Mouse (Mus musculus): ENCODE measurements at regions not wholly inside any gene's neighbourhood (a gene's known extent, or its start where the extent isn't known, plus 50 kb on each side); places are given as distances from the start of the nearest gene placed in this dataset.

GRCm38 (mm10) chr1:186572651-186573050 is 133.1 kb downstream of the Tgfb2 start:
- Histone ChIP-seq H3K9me3 (no peaks in the 10 kb centered on the region), H3K4me1 (peaks cover 12% of the 10 kb centered on the region; the same call in 1 of the 2 replicates), H3K36me3 (replicated peaks) (no peaks in the 10 kb centered on the region), H3K27me3 (ENCODE audit: poor library complexity, severe bottlenecking) (no peaks in the 10 kb centered on the region), H3K27ac (no peak overlapping the region), H3K4me3 (no peak overlapping the region)
- no peak for DNase-seq (ENCODE audit: extremely low spot score, low spot score)
- WGBS = 89% methylated on average over 8 of the region's 8 CpGs

GRCm38 (mm10) chr1:186572092-186572491 is 133.7 kb downstream of the Tgfb2 start:
- H3K36me3 ChIP-seq (replicated peaks) = no peaks in the 10 kb centered on the region
- peaks cover 17% of the 10 kb centered on the region for H3K4me1 ChIP-seq
- no peak for DNase-seq (ENCODE audit: extremely low spot score, low spot score)
- no peaks in the 10 kb centered on the region for H3K27me3 ChIP-seq (ENCODE audit: poor library complexity, severe bottlenecking)
- H3K4me3 ChIP-seq = no peak overlapping the region
- no peaks in the 10 kb centered on the region for H3K9me3 ChIP-seq
- WGBS = 79% methylated on average over 4 of the region's 4 CpGs
- H3K27ac ChIP-seq = no peak overlapping the region

- WGBS = 89% methylated on average over 4 of the region's 4 CpGs
- Histone ChIP-seq H3K9me3 (no peaks in the 10 kb centered on the region), H3K27me3 (ENCODE audit: poor library complexity, severe bottlenecking) (0 out of 2 replicates have a peak, but pooled peaks cover 4% of the 10 kb centered on the region), H3K4me1 (peaks cover 25% of the 10 kb centered on the region), H3K4me3 (no peak overlapping the region), H3K36me3 (replicated peaks) (no peaks in the 10 kb centered on the region), H3K27ac (no peak overlapping the region)
- DNase-seq (ENCODE audit: extremely low spot score, low spot score) = no peak
These were observed 137.3 kb downstream of the Tgfb2 start for GRCm38 (mm10) chr1:186568496-186568895.

- no peaks in the 10 kb centered on the region for H3K9me3 ChIP-seq
- DNase-seq (ENCODE audit: extremely low spot score, low spot score) = no peak
- peaks cover 25% of the 10 kb centered on the region for H3K4me1 ChIP-seq
- WGBS = 78% methylated on average over 6 of the region's 6 CpGs
- H3K36me3 ChIP-seq (replicated peaks) = no peaks in the 10 kb centered on the region
- 0 out of 2 replicates have a peak, but pooled peaks cover 4% of the 10 kb centered on the region for H3K27me3 ChIP-seq (ENCODE audit: poor library complexity, severe bottlenecking)
- no peak overlapping the region for H3K4me3 ChIP-seq
- H3K27ac ChIP-seq = no peak overlapping the region
These were observed 137.7 kb downstream of the Tgfb2 start for GRCm38 (mm10) chr1:186568076-186568475.

- WGBS = 17% methylated on average over 15 of the region's 15 CpGs
- Histone ChIP-seq H3K27ac (no peak overlapping the region), H3K4me3 (no peak overlapping the region), H3K4me1 (peaks cover 25% of the 10 kb centered on the region), H3K27me3 (ENCODE audit: poor library complexity, severe bottlenecking) (0 out of 2 replicates have a peak, but pooled peaks cover 4% of the 10 kb centered on the region), H3K9me3 (no peaks in the 10 kb centered on the region), H3K36me3 (replicated peaks) (no peaks in the 10 kb centered on the region)
- DNase-seq (ENCODE audit: extremely low spot score, low spot score) = no peak
These were observed 138.5 kb downstream of the Tgfb2 start for GRCm38 (mm10) chr1:186567136-186567826.

GRCm38 (mm10) chr1:186562027-186562426 is 143.8 kb downstream of the Tgfb2 start:
- H3K9me3 ChIP-seq = no peaks in the 10 kb centered on the region
- H3K27ac ChIP-seq = no peak overlapping the region
- 0 out of 2 replicates have a peak, but pooled peaks cover 4% of the 10 kb centered on the region for H3K27me3 ChIP-seq (ENCODE audit: poor library complexity, severe bottlenecking)
- H3K4me3 ChIP-seq = no peak overlapping the region
- WGBS = 73% methylated on average over 3 of the region's 3 CpGs
- no peaks in the 10 kb centered on the region for H3K36me3 ChIP-seq (replicated peaks)
- no peak for DNase-seq (ENCODE audit: extremely low spot score, low spot score)
- peaks cover 16% of the 10 kb centered on the region for H3K4me1 ChIP-seq

- no peak for DNase-seq (ENCODE audit: extremely low spot score, low spot score)
- H3K4me1 ChIP-seq = no peaks in the 10 kb centered on the region
- no peaks in the 10 kb centered on the region for H3K27me3 ChIP-seq (ENCODE audit: poor library complexity, severe bottlenecking)
- H3K9me3 ChIP-seq = no peaks in the 10 kb centered on the region
- WGBS = 65% methylated on average over 6 of the region's 6 CpGs
- no peak overlapping the region for H3K27ac ChIP-seq
- H3K4me3 ChIP-seq = no peak overlapping the region
- H3K36me3 ChIP-seq (replicated peaks) = no peaks in the 10 kb centered on the region
These were observed 150.3 kb downstream of the Tgfb2 start for GRCm38 (mm10) chr1:186555441-186555975.

GRCm38 (mm10) chr1:186554520-186555010 is 151.2 kb downstream of the Tgfb2 start:
- Histone ChIP-seq H3K36me3 (replicated peaks) (no peaks in the 10 kb centered on the region), H3K27ac (no peak overlapping the region), H3K9me3 (no peaks in the 10 kb centered on the region), H3K4me3 (no peak overlapping the region), H3K4me1 (no peaks in the 10 kb centered on the region), H3K27me3 (ENCODE audit: poor library complexity, severe bottlenecking) (no peaks in the 10 kb centered on the region)
- DNase-seq (ENCODE audit: extremely low spot score, low spot score) = no peak
- WGBS = 85% methylated on average over 7 of the region's 7 CpGs

GRCm38 (mm10) chr1:186552689-186553088 is 153.1 kb downstream of the Tgfb2 start:
- DNase-seq (ENCODE audit: extremely low spot score, low spot score) = no peak
- no peaks in the 10 kb centered on the region for H3K9me3 ChIP-seq
- H3K27me3 ChIP-seq (ENCODE audit: poor library complexity, severe bottlenecking) = no peaks in the 10 kb centered on the region
- H3K27ac ChIP-seq = no peak overlapping the region
- WGBS = 90% methylated on average over 7 of the region's 7 CpGs
- H3K4me3 ChIP-seq = no peak overlapping the region
- H3K36me3 ChIP-seq (replicated peaks) = no peaks in the 10 kb centered on the region
- no peaks in the 10 kb centered on the region for H3K4me1 ChIP-seq

GRCm38 (mm10) chr1:186550265-186550885 is 155.4 kb downstream of the Tgfb2 start:
- H3K36me3 ChIP-seq (replicated peaks) = no peaks in the 10 kb centered on the region
- no peak for DNase-seq (ENCODE audit: extremely low spot score, low spot score)
- 87% methylated on average over 7 of the region's 7 CpGs for WGBS

GRCm38 (mm10) chr1:186549207-186549606 is 156.6 kb downstream of the Tgfb2 start:
- no peak for DNase-seq (ENCODE audit: extremely low spot score, low spot score)
- WGBS = 92% methylated on average over 12 of the region's 12 CpGs
- no peaks in the 10 kb centered on the region for H3K36me3 ChIP-seq (replicated peaks)

More at GRCm38 (mm10) chr1:186550265-186550885, 155.4 kb downstream of the Tgfb2 start:
- Histone ChIP-seq H3K4me3 (no peak overlapping the region), H3K9me3 (no peaks in the 10 kb centered on the region), H3K27ac (no peak overlapping the region), H3K4me1 (peaks cover 7% of the 10 kb centered on the region; the same call in 1 of the 2 replicates), H3K27me3 (ENCODE audit: poor library complexity, severe bottlenecking) (no peaks in the 10 kb centered on the region)

GRCm38 (mm10) chr1:186546386-186547185 is 159.2 kb downstream of the Tgfb2 start:
- no peak for DNase-seq (ENCODE audit: extremely low spot score, low spot score)
- H3K27ac ChIP-seq = 0 out of 2 replicates have a peak overlapping the region, but pooled peaks have one; percentile 1
- peaks cover 7% of the 10 kb centered on the region; the same call in 1 of the 2 replicates for H3K4me1 ChIP-seq
- H3K36me3 ChIP-seq (replicated peaks) = no peaks in the 10 kb centered on the region
- no peaks in the 10 kb centered on the region for H3K9me3 ChIP-seq
- no peaks in the 10 kb centered on the region for H3K27me3 ChIP-seq (ENCODE audit: poor library complexity, severe bottlenecking)
- no peak overlapping the region for H3K4me3 ChIP-seq
- WGBS = 81% methylated on average over 22 of the region's 22 CpGs

More at GRCm38 (mm10) chr1:186549207-186549606, 156.6 kb downstream of the Tgfb2 start:
- Histone ChIP-seq H3K4me1 (peaks cover 7% of the 10 kb centered on the region; the same call in 1 of the 2 replicates), H3K4me3 (no peak overlapping the region), H3K27ac (no peak overlapping the region), H3K27me3 (ENCODE audit: poor library complexity, severe bottlenecking) (no peaks in the 10 kb centered on the region), H3K9me3 (no peaks in the 10 kb centered on the region)
